Mouse (Mus musculus): ENCODE results near the gene Zfp804a.

Gene Zfp804a

DNA sequence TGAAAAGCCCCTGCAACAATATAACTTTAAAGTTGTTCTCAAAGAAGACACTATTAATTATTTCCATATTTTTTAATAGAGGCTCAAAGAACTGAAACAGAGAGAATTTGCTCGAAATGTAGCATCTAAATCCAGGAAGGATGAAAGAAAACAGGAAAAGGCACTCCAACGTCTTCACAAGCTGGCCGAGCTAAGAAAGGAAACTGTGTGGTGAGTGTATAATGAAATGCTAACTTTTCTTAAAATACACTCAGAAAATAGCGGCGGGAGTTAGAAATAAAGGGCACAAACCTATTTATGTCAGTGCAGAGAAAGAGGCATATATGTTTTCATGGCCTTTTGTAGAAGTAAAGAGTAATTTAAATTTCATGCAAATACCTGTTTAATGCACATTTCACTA lies 200.4 kb downstream of the Zfp804a start:
- DNase-seq (ENCODE audit: low spot score in 2 of 2) = no peak

GRCm38 (mm10) chr2:82282591-82283269 lies 229.7 kb downstream of the Zfp804a start:
- no peak for DNase-seq (ENCODE audit: low spot score in 2 of 2)

- no peak for DNase-seq (ENCODE audit: low spot score in 2 of 2)
Observed at GRCm38 (mm10) chr2:82294932-82295493, 242.0 kb downstream of the Zfp804a start.

Measured in right cerebral cortex, adult 2 months (tissue).